Mouse (Mus musculus) spleen, postnatal 0 days (tissue): ENCODE results near the gene Hoxc5. TPM values are rescaled to one million over a fixed set of nuclear protein-coding genes. Genes with fewer than 3 reads are reported as not detected.

ENCODE experiments used
- microRNA counts: library from miRNA; unstranded; fragments of <30 nt; microRNA quantifications from one replicate; lab custom pipeline; 2015
- polyA plus RNA-seq: library from polyadenylated mRNA; unstranded; fragments of >200 nt; fragmentation: Nextera tagmentation; extraction: Ambion mirVana; gene quantifications from 2 replicates; pipeline ENCODE4 v1.2.1, GENCODE M21; 2015

Gene Hoxc5
- polyA plus RNA-seq = 0.55 and 0.61 TPM in 2 replicates

GRCm38 (mm10) chr15:102967312-102967510 is at the start of gene Hoxc5:
Gene Hoxc5, plus strand, starts transcription at chr15:102967443.

GRCm38 (mm10) chr15:102921053-102922011 is 45.9 kb upstream of the Hoxc5 start, which contains the start of gene Hoxc13:
Gene Hoxc13, plus strand, starts transcription at chr15:102921103.

GRCm38 (mm10) chr15:102936279-102936972 is 30.8 kb upstream of the Hoxc5 start, which contains the start of gene Hoxc12:
Gene Hoxc12, plus strand, starts transcription at chr15:102936757.

GRCm38 (mm10) chr15:102954192-102955006 is 12.8 kb upstream of the Hoxc5 start, which contains the start of gene Hoxc11:
Gene Hoxc11, plus strand, starts transcription at chr15:102954427.

GRCm38 (mm10) chr15:102966776-102967311 is 399 bp upstream of the Hoxc5 start, which contains the start of gene Hoxc10:
Gene Hoxc10, plus strand, starts transcription at chr15:102966796.

GRCm38 (mm10) chr15:102976171-102976570 is 8.9 kb downstream of the Hoxc5 start, which contains the start of gene Hoxc9:
Gene Hoxc9, plus strand, starts transcription at chr15:102976439.

GRCm38 (mm10) chr15:102990461-102991397 is 23.5 kb downstream of the Hoxc5 start, which contains the start of gene Hoxc8:
Gene Hoxc8, plus strand, starts transcription at chr15:102990607.

GRCm38 (mm10) chr15:102997939-102998355 is 30.7 kb downstream of the Hoxc5 start, which contains the start of gene Hoxc6:
Gene Hoxc6, plus strand, starts transcription at chr15:102998257.

GRCm38 (mm10) chr15:103018636-103019035 is 51.4 kb downstream of the Hoxc5 start, which contains the start of gene Hoxc4:
Gene Hoxc4, plus strand, starts transcription at chr15:103018934.

MicroRNAs encoded within 50 kb of the gene (microRNA counts, 519-probe panel; counts per million panel counts)
- microRNA mmu-miR-615-3p (lab: Ali Mortazavi, UCI) (88.3 counts per million), microRNA mmu-miR-615-5p (lab: Ali Mortazavi, UCI) (88.3 counts per million)

Other genes with a start within 250 kb of the Hoxc5 start
- 17.6 and 23.3 TPM in 2 replicates for gene Calcoco1, start 245.3 kb upstream of the Hoxc5 start, polyA plus RNA-seq
- gene Hoxc13, start 46.3 kb upstream of the Hoxc5 start, polyA plus RNA-seq = not detected in 2 replicates
- not detected in 2 replicates for gene Hoxc12, start 30.7 kb upstream of the Hoxc5 start, polyA plus RNA-seq
- not detected in 2 replicates for gene Hoxc11, start 13.0 kb upstream of the Hoxc5 start, polyA plus RNA-seq
- not detected in 2 replicates for gene Hoxc10, start 647 bp upstream of the Hoxc5 start, polyA plus RNA-seq
- not detected in 2 replicates for gene Hoxc9, start 9.0 kb downstream of the Hoxc5 start, polyA plus RNA-seq
- not detected in 2 replicates for gene Hoxc8, start 23.2 kb downstream of the Hoxc5 start, polyA plus RNA-seq
- 0.13 TPM in 1 of 2 replicates, not detected in the other for gene Hoxc6, start 30.8 kb downstream of the Hoxc5 start, polyA plus RNA-seq
- gene Hoxc4, start 51.5 kb downstream of the Hoxc5 start, polyA plus RNA-seq = 0.63 and 0.65 TPM in 2 replicates
- gene Smug1, start 199.6 kb downstream of the Hoxc5 start, polyA plus RNA-seq = 3.3 and 3.6 TPM in 2 replicates